Mouse (Mus musculus) C2C12 (cell line): ENCODE data around the gene Tnfaip8l1.

Experiments
- CEBPB ChIP-seq: IDR thresholded peaks from one replicate; pipeline ENCODE4 v1.6.1; 2011; ENCODE audit warnings: low read depth, mild to moderate bottlenecking, control low read depth, moderate library complexity
- CTCF ChIP-seq: IDR thresholded peaks from one replicate; pipeline ENCODE4 v1.5.1; 2011; ENCODE audit not compliant: control insufficient read depth, insufficient read depth, insufficient read length
- MYOG ChIP-seq: IDR thresholded peaks from one replicate; pipeline ENCODE4 v1.6.1; 2011; ENCODE audit not compliant: control insufficient read depth, insufficient read length; ENCODE audit errors: extremely low read depth
- USF1 ChIP-seq: IDR thresholded peaks from one replicate; pipeline ENCODE4 v1.6.1; 2011; ENCODE audit warnings: low read depth, mild to moderate bottlenecking, control low read depth, moderate library complexity

DNA sequence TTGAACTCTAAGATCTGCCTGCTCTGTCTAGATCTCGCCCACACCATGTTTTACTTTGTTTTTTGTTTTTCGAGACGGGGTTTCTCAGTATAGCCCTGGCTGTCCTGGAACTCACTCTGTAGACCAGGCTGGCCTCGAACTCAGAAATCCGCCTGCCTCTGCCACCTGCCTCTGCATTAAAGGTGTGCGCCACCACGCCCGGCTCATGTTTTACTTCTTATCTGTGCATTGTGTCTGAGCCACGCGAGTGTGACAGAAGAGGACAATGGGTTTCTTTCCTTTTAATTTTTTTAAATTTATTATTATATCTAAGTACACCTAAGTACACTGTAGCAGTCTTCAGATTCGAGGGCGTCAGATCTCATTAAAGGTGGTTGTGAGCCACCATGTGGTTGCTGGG is 57.0 kb downstream of the Tnfaip8l1 start:
- TF ChIP-seq CTCF, result no peak
- no peak for TF ChIP-seq MYOG
- no peak for TF ChIP-seq USF1
- TF ChIP-seq CEBPB, result no peak
